Mouse (Mus musculus) embryonic fibroblast, embryonic 13.5 days (primary cell): ENCODE results near the gene Ift172.

Experiments used
- CTCF ChIP-seq: IDR thresholded peaks from 2 replicates; pipeline ENCODE4 v1.5.1; 2011; ENCODE audit warnings: mild to moderate bottlenecking, control low read depth, low read length, moderate library complexity, borderline replicate concordance; ENCODE audit not compliant: insufficient read depth
- POLR2A ChIP-seq: IDR thresholded peaks from 2 replicates; pipeline ENCODE4 v1.6.1; 2011; ENCODE audit warnings: low read depth, mild to moderate bottlenecking, control low read depth, low read length, moderate library complexity

GRCm38 (mm10) chr5:31219474-31219873 lies 71.4 kb downstream of the Ift172 start:
- no peak for TF ChIP-seq CTCF
- no peak for TF ChIP-seq POLR2A
